Mouse (Mus musculus) liver, embryonic 14.5 days (tissue): ENCODE results near the gene 5730522E02Rik.

Source experiments
- CTCF ChIP-seq: IDR thresholded peaks from 2 replicates; pipeline ENCODE4 v1.5.1; 2016; ENCODE audit warnings: antibody characterized with exemption, low read depth, control low read depth
- EP300 ChIP-seq: IDR thresholded peaks from 2 replicates; pipeline ENCODE4 v1.6.1; 2016; ENCODE audit warnings: antibody characterized with exemption, low read depth

DNA sequence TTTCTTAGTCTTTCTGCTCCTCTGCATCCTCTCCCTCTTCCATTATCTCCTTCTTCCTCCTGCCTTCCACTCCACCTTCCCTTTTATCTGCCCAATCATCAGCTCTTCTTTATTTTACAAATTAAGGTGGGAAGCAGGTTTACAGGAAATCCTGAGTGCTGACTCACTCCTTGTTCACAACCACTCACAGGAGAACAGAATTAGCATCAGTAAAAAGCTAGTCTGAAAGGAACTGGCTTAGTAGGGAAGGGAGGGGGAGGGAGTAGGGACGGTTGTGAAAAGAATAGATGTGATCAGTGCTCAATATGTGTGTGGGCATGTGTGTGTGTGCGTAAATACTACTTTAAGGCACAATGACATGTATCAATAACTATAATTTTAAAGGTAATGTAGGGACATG, 81.5 kb downstream of the 5730522E02Rik start:
- TF ChIP-seq CTCF (no peak), EP300 (no peak)
